Mouse (Mus musculus) ES-E14 (cell line): ENCODE results near the gene Zg16. TPM values are rescaled to one million over a fixed set of nuclear protein-coding genes. Genes with fewer than 3 reads are reported as not detected.

Source experiments
- DNase-seq: peaks from one replicate; pipeline ENCODE4 v3.0.0-alpha.2; 2013; ENCODE audit warnings: low read depth, low spot score
- H3K27ac ChIP-seq: 2 replicates; pipeline ENCODE4 v1.5.1; 2012; ENCODE audit warnings: low read depth, mild to moderate bottlenecking, low read length, moderate library complexity, mixed read lengths; ENCODE audit not compliant: poor library complexity, insufficient read depth, severe bottlenecking
- H3K36me3 ChIP-seq: 2 replicates; pipeline ENCODE4 v1.6.1; 2012; ENCODE audit warnings: mild to moderate bottlenecking, low read length, moderate library complexity, mixed read lengths; ENCODE audit not compliant: control insufficient read depth, poor library complexity, insufficient read depth, severe bottlenecking
- H3K4me1 ChIP-seq, 2 experiments: fragments of 150-350 bp in 1 of 2; sonication (generic) in 1 of 2; 2 replicates each; pipeline ENCODE4 v1.6.1; 2012; ENCODE audit warnings: low read length in 2 of 2, mild to moderate bottlenecking in 1 of 2, mixed read lengths in 1 of 2; ENCODE audit not compliant: control insufficient read depth in 2 of 2, insufficient read depth in 2 of 2, poor library complexity in 1 of 2
- H3K4me3 ChIP-seq, 2 experiments: fragments of 150-350 bp in 1 of 2; sonication (generic) in 1 of 2; 2 replicates each; pipeline ENCODE4 v1.5.1; 2012; ENCODE audit warnings: low read length in 2 of 2, low read depth in 1 of 2, mild to moderate bottlenecking in 1 of 2, mixed read lengths in 1 of 2; ENCODE audit not compliant: insufficient read depth in 1 of 2, poor library complexity in 1 of 2, severe bottlenecking in 1 of 2
- H3K9ac ChIP-seq: 2 replicates; pipeline ENCODE4 v1.6.1; 2012; ENCODE audit warnings: low read depth, mild to moderate bottlenecking, low read length, mixed read lengths; ENCODE audit not compliant: poor library complexity, insufficient read depth, severe bottlenecking
- H3K9me3 ChIP-seq: fragments of 150-350 bp; sonication (generic); 2 replicates; pipeline ENCODE4 v1.6.1; 2012; ENCODE audit warnings: low read depth, mild to moderate bottlenecking, low read length; ENCODE audit not compliant: control insufficient read depth, insufficient read depth
- CHD2 ChIP-seq: IDR thresholded peaks from 2 replicates; pipeline ENCODE4 v1.6.1; 2014; ENCODE audit warnings: mild to moderate bottlenecking, low read depth, low read length, inconsistent platforms
- HCFC1 ChIP-seq: IDR thresholded peaks from 2 replicates; pipeline ENCODE4 v1.6.1; 2012; ENCODE audit warnings: low read length, inconsistent platforms, borderline replicate concordance; ENCODE audit not compliant: insufficient read depth
- MAFK ChIP-seq: IDR thresholded peaks from 2 replicates; pipeline ENCODE4 v1.6.1; 2014; ENCODE audit warnings: mild to moderate bottlenecking, low read depth, low read length, inconsistent platforms; ENCODE audit not compliant: insufficient read depth
- ZC3H11A ChIP-seq: IDR thresholded peaks from 2 replicates; pipeline ENCODE4 v1.6.1; 2012; ENCODE audit warnings: low read depth, mild to moderate bottlenecking, inconsistent platforms, low read length, borderline replicate concordance
- ZNF384 ChIP-seq: IDR thresholded peaks from 2 replicates; pipeline ENCODE4 v1.6.1; 2012; ENCODE audit warnings: low read depth, low read length, inconsistent platforms
- in situ Hi-C, 2 experiments: fragments of 600-800 bp; cut with MboI; formaldehyde crosslinking; loops; one replicate each; pipeline ENCODE4 v1.15.1; 2025; ENCODE audit warnings: low sequenced_read_pairs in 2 of 2, inconsistent platforms in 1 of 2; ENCODE audit not compliant: unreplicated experiment in 2 of 2
- total RNA-seq: library from RNA; depleted of rRNA; stranded (reverse); fragments of 300-350 nt; gene quantifications from 2 replicates; pipeline ENCODE4 v1.2.3, GENCODE M21; 2012

Gene Zg16
- total RNA-seq, 1 experiment = not detected

DNA sequence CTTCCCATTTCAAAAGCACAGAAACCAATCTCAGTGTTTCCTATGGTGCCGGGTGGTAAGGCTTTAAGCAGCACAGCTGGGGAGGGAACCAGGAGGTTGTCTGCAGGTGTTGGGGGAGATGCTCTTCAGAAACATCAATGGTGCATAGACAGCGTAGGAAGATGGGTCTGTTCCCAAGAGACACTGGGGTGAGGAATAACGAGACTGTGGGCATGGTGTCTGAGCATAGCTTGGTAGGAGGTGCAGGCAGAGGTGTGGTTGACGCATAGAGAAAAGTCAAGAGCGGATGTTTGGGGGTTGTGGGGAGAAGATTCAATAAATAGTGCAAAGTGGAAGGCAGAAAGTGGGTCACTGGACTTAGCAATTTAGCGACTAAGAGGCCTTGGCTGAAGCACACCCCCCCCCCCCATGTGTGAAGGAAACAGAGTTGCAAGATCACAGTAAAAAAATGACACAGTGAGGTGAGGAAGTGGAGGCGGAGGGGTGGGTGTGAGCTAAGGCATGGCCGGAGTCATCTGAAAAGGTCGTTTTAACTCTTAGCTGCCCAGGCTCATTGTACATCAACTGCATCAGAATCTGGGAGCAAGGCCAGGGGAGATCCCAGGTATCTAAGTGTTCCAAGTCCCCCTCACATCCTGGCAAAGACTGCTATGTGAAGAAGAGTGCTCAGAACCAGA is 25.9 kb upstream of the Zg16 start:
- in situ Hi-C loops = no loop called here
- TF ChIP-seq ZNF384 (no peak), HCFC1 (no peak), CHD2 (no peak), MAFK (no peak), ZC3H11A (no peak)
- Histone ChIP-seq H3K27ac (no peak overlapping the region), H3K9me3 (no peaks in the 10 kb centered on the region), H3K36me3 (no peaks in the 10 kb centered on the region), H3K4me3 (no peak overlapping the region), H3K9ac (peak overlapping the region; percentile 46; the same call in 1 of the 2 replicates), H3K4me1 (peaks cover 8 to 27% of the 10 kb centered on the region in 2 experiments; a peak in 3 of 4 replicates)
- DNase-seq = no peak

DNA sequence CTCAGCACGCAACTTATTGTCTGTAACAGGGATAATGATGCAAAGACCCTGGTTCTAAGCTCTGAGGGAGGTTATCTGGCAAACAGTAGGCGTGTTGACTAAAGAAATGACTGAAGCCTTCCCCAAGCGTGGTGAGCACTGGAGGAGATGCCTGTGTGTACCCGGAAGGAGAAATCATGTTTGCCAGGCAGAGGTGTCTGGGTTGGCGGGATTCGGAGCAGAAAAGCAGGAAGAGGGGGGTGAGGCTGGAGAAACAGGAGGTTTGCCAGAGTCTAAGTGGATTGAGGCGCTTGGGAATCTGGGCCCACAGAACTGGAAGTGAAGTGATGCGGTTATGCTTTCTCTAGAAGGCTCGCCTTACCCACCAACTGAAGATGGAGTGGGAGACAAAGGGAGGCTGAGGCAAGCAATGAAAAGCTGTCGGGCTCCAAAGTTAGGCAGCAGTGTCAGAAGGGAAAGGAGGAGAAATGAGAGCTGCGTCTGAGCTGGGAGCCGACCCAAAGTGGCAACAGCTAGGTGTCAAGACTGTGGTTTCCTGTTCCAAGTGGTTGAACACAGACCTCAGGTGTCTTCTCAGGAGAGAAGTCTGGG is 25.2 kb upstream of the Zg16 start:
- Histone ChIP-seq H3K27ac (no peak overlapping the region), H3K4me1 (peaks cover 4 to 24% of the 10 kb centered on the region in 2 experiments; a peak in 3 of 4 replicates), H3K4me3 (no peak overlapping the region), H3K36me3 (no peaks in the 10 kb centered on the region), H3K9me3 (no peaks in the 10 kb centered on the region), H3K9ac (peak overlapping the region; percentile 46; the same call in 1 of the 2 replicates)
- in situ Hi-C loops = no loop called here
- TF ChIP-seq ZC3H11A = no peak
- no peak for TF ChIP-seq CHD2
- no peak for TF ChIP-seq ZNF384
- TF ChIP-seq HCFC1 = no peak
- no peak for TF ChIP-seq MAFK
- DNase-seq = no peak

- Histone ChIP-seq H3K27ac (no peak overlapping the region), H3K4me3 (no peak overlapping the region), H3K9me3 (no peaks in the 10 kb centered on the region), H3K36me3 (no peaks in the 10 kb centered on the region), H3K4me1 (peaks cover 4 to 22% of the 10 kb centered on the region in 2 experiments; a peak in 3 of 4 replicates), H3K9ac (no peak overlapping the region)
- in situ Hi-C loops = no loop called here
- TF ChIP-seq CHD2 (no peak), ZNF384 (no peak), MAFK (no peak), HCFC1 (no peak), ZC3H11A (no peak)
- peak; percentile 88 for DNase-seq
Measured at GRCm38 (mm10) chr7:127111461-127111860, 24.3 kb upstream of the Zg16 start.

DNA sequence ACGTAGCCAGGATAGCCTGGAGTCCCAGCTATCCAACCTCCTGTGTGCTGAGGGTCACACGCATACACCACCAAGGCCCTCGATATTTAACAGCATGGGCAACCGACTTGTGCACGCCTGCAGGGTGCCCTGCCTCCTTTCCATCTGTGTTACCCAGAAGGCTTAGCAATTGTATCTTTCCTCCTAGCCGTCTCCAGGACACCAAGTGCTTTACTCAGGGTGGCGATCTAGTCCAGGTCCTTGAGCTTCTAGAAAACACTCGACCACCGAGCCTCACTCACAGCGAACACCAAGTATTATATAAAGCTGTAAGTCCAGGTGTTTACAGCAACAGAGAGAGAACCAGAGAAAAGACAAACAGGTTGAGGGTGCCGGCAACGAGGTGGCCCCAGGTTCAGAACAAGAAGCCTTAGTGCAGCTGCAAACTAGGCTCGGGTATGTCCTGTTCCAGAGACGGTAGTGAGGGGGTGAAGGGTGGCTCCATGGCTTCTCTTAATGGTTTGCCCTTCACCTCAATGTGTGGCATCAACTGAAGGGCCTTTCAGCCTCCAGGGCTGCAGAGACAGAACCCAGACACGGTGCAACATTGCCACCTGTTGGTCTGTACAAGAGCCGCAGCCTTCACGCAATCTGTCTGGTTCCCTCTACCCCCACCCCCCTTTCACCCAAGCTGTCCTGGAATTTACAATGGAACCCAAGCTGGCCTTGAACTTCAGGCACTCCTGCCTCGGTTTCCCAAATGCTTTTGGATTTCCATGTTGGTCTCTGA is 23.3 kb upstream of the Zg16 start:
- no peak overlapping the region for H3K27ac ChIP-seq
- no peaks in the 10 kb centered on the region for H3K9me3 ChIP-seq
- no peak for DNase-seq
- in situ Hi-C loops = no loop called here
- H3K4me1 ChIP-seq = peaks cover 4 to 22% of the 10 kb centered on the region in 2 experiments; a peak in 3 of 4 replicates
- H3K36me3 ChIP-seq = no peaks in the 10 kb centered on the region
- TF ChIP-seq ZC3H11A (peak; percentile 64; the same call in 1 of the 2 replicates), MAFK (no peak), HCFC1 (no peak), ZNF384 (no peak), CHD2 (no peak)
- no peak overlapping the region for H3K9ac ChIP-seq
- H3K4me3 ChIP-seq = no peak overlapping the region
